Mouse (Mus musculus) frontal cortex, postnatal 36 days (tissue): ENCODE results near the gene Pcolce.
A peak's percentile ranks its signal among the peaks of the same experiment; 100 is the strongest.

Source experiments
- DNase-seq, 2 experiments: peaks; one replicate each; pipeline ENCODE4 v3.0.0; 2022; ENCODE audit warnings: low spot score in 2 of 2

Gene Pcolce

GRCm38 (mm10) chr5:137613550-137613949, at the start of gene Pcolce:
Gene Pcolce (minus strand): TSS chr5:137613784.
- DNase-seq, result no peak

- DNase-seq, result no peak
Measured at GRCm38 (mm10) chr5:137663057-137663456, 49.5 kb upstream of the Pcolce start.

GRCm38 (mm10) chr5:137660064-137660688, 46.6 kb upstream of the Pcolce start:
- DNase-seq, result peak in 1 of 2 experiments; percentile 22

- peak; percentile 70 to 78 for DNase-seq
Measured at GRCm38 (mm10) chr5:137656977-137657376, 43.4 kb upstream of the Pcolce start.

- no peak for DNase-seq
Measured at GRCm38 (mm10) chr5:137654746-137655145, 41.2 kb upstream of the Pcolce start.

GRCm38 (mm10) chr5:137653366-137653765, 39.8 kb upstream of the Pcolce start:
- DNase-seq, result no peak

GRCm38 (mm10) chr5:137652474-137652873, 38.9 kb upstream of the Pcolce start:
- peak; percentile 55 to 67 for DNase-seq

- DNase-seq, result no peak
Measured at GRCm38 (mm10) chr5:137649669-137650571, 36.3 kb upstream of the Pcolce start.

GRCm38 (mm10) chr5:137649251-137649650, 35.7 kb upstream of the Pcolce start:
- DNase-seq, result no peak

GRCm38 (mm10) chr5:137647827-137648601, 34.4 kb upstream of the Pcolce start:
- DNase-seq, result no peak

GRCm38 (mm10) chr5:137645652-137646091, 32.1 kb upstream of the Pcolce start, which contains the start of gene Irs3:
Gene Irs3 (minus strand): TSS chr5:137645714.
- no peak for DNase-seq

GRCm38 (mm10) chr5:137645091-137645651, 31.6 kb upstream of the Pcolce start:
- no peak for DNase-seq

GRCm38 (mm10) chr5:137644484-137644883, 30.9 kb upstream of the Pcolce start:
- no peak for DNase-seq

GRCm38 (mm10) chr5:137642886-137643285, 29.3 kb upstream of the Pcolce start:
- no peak for DNase-seq

GRCm38 (mm10) chr5:137641054-137641453, 27.5 kb upstream of the Pcolce start, which contains the start of gene Sap25:
Gene Sap25 (plus strand): TSS chr5:137641334.
- no peak for DNase-seq

GRCm38 (mm10) chr5:137639472-137639871, 25.9 kb upstream of the Pcolce start:
- no peak for DNase-seq

- DNase-seq, result no peak
Measured at GRCm38 (mm10) chr5:137633397-137634084, 20.0 kb upstream of the Pcolce start.

- no peak for DNase-seq
Measured at GRCm38 (mm10) chr5:137631591-137631990, 18.0 kb upstream of the Pcolce start.

GRCm38 (mm10) chr5:137631171-137631570, 17.6 kb upstream of the Pcolce start:
- peak in 1 of 2 experiments; percentile 31 for DNase-seq

- no peak for DNase-seq
Measured at GRCm38 (mm10) chr5:137630602-137631001, 17.0 kb upstream of the Pcolce start.
